Mouse (Mus musculus): Measurements from ENCODE around the gene Tiam2.

- no peak for TF ChIP-seq MYC (IDR thresholded peaks at IDR 0.05; ENCODE audit: low read depth, low read length)
- no peak for TF ChIP-seq E2F4 (IDR thresholded peaks at IDR 0.05; ENCODE audit: borderline replicate concordance, low read depth, low read length)
- no peak for TF ChIP-seq CTCF (IDR thresholded peaks at IDR 0.05 in 2 of 3, conservative IDR thresholded peaks at IDR 0.05 in 1 of 3; ENCODE audit: control insufficient read depth in 1 of 3, insufficient read depth in 1 of 3, low read depth in 2 of 3, low read length in 3 of 3, poor library complexity in 1 of 3, severe bottlenecking in 1 of 3)
- TF ChIP-seq ZKSCAN1 (IDR thresholded peaks at IDR 0.05; ENCODE audit: low read depth, low read length): no peak
- no peak for TF ChIP-seq ELF1 (IDR thresholded peaks at IDR 0.05; ENCODE audit: low read depth, low read length)
- TF ChIP-seq MXI1 (IDR thresholded peaks at IDR 0.05; ENCODE audit: low read depth, low read length): no peak
- TF ChIP-seq ZC3H11A (IDR thresholded peaks at IDR 0.05; ENCODE audit: low read depth, low read length): no peak
- no peak for TF ChIP-seq GABPA (IDR thresholded peaks at IDR 0.05; ENCODE audit: low read depth, low read length)
Observed at GRCm38 (mm10) chr17:3314625-3315020, 11.8 kb upstream of the Tiam2 start.

Data from MEL (cell line).